ENCODE assay signal across 8 mouse cellular contexts in the genomic region with DNA sequence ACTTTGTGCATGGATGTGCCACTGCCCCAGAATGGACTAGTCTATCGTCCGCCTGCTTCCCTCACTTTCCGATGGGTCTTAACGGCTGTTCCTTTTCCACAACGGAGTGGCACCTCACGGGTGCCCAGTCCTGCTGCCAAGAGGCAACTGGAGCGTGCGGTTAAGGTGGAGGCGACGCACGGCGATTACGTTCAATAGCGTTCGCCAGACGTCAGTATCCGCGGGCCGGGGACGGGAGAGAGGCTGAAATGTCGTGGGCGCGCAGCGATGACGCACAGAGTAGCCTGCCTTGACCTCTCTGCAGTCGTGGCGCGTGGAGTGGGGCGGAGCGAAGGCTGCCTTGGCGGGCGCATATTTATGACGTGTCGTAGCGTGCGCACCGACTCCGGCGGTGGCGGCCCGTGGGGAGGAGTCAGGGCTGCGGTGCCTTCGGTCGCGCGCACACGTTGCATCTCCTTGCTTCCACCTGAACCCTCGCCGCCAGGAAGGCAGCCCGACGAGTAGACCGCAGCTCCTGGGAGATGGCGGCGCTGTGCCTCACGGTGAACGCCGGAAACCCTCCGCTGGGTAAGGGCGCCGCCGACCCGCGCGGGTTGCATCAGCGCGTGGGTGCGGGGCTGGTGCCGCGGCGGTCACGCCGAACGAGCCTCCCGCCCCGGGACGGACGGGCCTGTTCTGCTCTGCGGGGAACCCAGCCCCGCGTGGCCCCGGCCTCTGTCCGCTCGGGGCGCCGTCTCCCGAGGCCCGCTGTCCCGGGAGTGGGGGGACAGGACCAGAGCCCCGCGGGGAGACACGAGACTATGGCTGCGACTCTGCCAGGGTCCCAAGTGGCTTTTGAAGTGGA. TPM values are rescaled to one million over a fixed set of nuclear protein-coding genes. Genes with fewer than 3 reads are reported as not detected.
A peak's percentile ranks its signal among the peaks of the same experiment; 100 is the strongest.
DNase-seq lines count a peak whose midpoint lies in the region; ATAC-seq lines count a peak whose summit lies in the region.

Eprs (plus strand) TSS at position 368 of the 844 bp plus-strand sequence.

- no peaks in the 10 kb centered on the region for H3K9me3 ChIP-seq in intestine, embryonic 14.5 days (ENCODE audit: control insufficient read depth, low read length)

- peak within 1 kb of the TSS; percentile 93 for H3K27ac ChIP-seq in intestine, embryonic 14.5 days (ENCODE audit: low read depth)

- WGBS in intestine, embryonic 14.5 days, result under 1% methylated on average over 89 of the region's 92 CpGs

- H3K4me3 ChIP-seq in intestine, embryonic 14.5 days (ENCODE audit: low read depth, low read length), result peak within 1 kb of the TSS; percentile 90

- peaks cover 21% of the 10 kb centered on the region for H3K4me1 ChIP-seq in intestine, embryonic 14.5 days (replicated peaks; ENCODE audit: control insufficient read depth, insufficient read depth, low read length)

- peak; percentile 95 for ATAC-seq in intestine, embryonic 14.5 days (replicated peaks; ENCODE audit: low FRiP score, low TSS enrichment, low read depth)

- DNase-seq in adrenal gland, adult 18-20 months (ENCODE audit: low spot score in 2 of 2), result peak; percentile 98 to 99
- DNase-seq in embryo, embryonic 11 days, result peak; percentile 100
- peak; percentile 99 for DNase-seq in gastrocnemius, postnatal 25 days
- DNase-seq in intestine, embryonic 14.5 days (ENCODE audit: low spot score), result peak; percentile 99
- DNase-seq in left cerebral cortex, postnatal 14 days (ENCODE audit: low spot score in 2 of 2), result peak; percentile 99
- peak; percentile 98 for DNase-seq in mesoderm, embryonic 11.5 days (ENCODE audit: low read depth, low spot score)
- peak; percentile 98 to 99 for DNase-seq in right cerebral cortex, postnatal 36 days (ENCODE audit: low spot score in 2 of 2)
- peak; percentile 99 for DNase-seq in yolk sac, embryonic 10.5 days (ENCODE audit: low spot score)

- peaks cover 19% of the 10 kb centered on the region for H3K36me3 ChIP-seq in intestine, embryonic 14.5 days (ENCODE audit: control insufficient read depth, insufficient read depth, low read length)

- H3K4me2 ChIP-seq in intestine, embryonic 14.5 days (ENCODE audit: low read length), result peak within 1 kb of the TSS; percentile 83

- H3K9ac ChIP-seq in intestine, embryonic 14.5 days (ENCODE audit: low read length), result peak within 1 kb of the TSS; percentile 90

- intact Hi-C loops in left cerebral cortex, postnatal 14 days (cut with DNase I), result no loop called here

- no peaks in the 10 kb centered on the region for H3K27me3 ChIP-seq in intestine, embryonic 14.5 days (replicated peaks; ENCODE audit: control insufficient read depth, insufficient read depth, low read length)

RNA-seq across cellular contexts. Expression of gene Eprs, which starts in this region (rescaled TPM):
- total RNA-seq in adrenal gland, adult 18-20 months (2021), result 100 to 1,000 TPM; 216 to 332 TPM
- 100 to 1,000 TPM; 147 to 149 TPM for total RNA-seq in gastrocnemius, postnatal 25 days (2021)
- 143 and 149 TPM in 2 replicates for polyA plus RNA-seq in intestine, embryonic 14.5 days (2014; fragmentation: Nextera tagmentation; extraction: Ambion mirVana)
- total RNA-seq in left cerebral cortex, postnatal 14 days (2021), result 10 to 100 TPM; 77.4 to 81.2 TPM

Comparison
In these comparisons a context has a peak if more than half of its experiments do, and no peak if none do; other contexts are left out.
1. Peak in every context shown above with its lines: DNase-seq, ATAC-seq, H3K4me3 ChIP-seq and H3K27ac ChIP-seq.